Mouse (Mus musculus): ENCODE measurements around the gene Tedc1.

- TF ChIP-seq CTCF (IDR thresholded peaks at IDR 0.05; ENCODE audit: borderline replicate concordance, insufficient read depth, low read length) (no peak), POLR2A (IDR thresholded peaks at IDR 0.05; ENCODE audit: low read depth, low read length) (no peak)
Measured at GRCm38 (mm10) chr12:113202008-113202407, 45.8 kb downstream of the Tedc1 start.
